Mouse (Mus musculus): ENCODE data around the gene Rhbdl1. TPM values are rescaled to one million over a fixed set of nuclear protein-coding genes. Genes with fewer than 3 reads are reported as not detected.

Gene Rhbdl1
- total and polyA plus RNA-seq, 3 experiments = 0.87 to 4.8 (median 3.1) TPM

DNA sequence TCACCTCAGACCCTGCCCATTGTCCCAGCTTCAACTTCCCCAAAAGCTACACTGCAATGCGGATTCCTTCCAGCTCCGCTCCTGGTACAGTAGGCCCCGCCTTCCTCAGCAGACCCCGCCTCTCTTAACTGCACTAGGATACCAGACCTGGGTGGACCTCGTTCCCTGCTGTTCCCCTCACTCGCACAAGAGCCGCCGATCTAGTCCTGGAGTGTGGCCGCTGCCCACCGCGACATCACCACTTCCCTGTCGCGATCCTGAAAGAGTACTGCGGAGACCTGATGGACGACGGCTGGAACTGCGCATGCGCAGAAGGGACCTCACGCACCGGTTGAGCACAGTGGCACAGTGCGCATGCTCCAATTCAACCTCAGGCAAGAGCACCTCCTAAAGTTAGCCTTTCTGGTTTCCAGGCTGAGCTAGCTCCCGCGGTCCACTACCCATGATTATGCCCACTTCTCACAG lies 51.8 kb downstream of the Rhbdl1 start, which contains the start of gene Haghl:
TSS of gene Haghl (minus strand) at position 393 of the 465 bp plus-strand sequence.
- TF ChIP-seq TAL1 (conservative IDR thresholded peaks at IDR 0.05; ENCODE audit: low read depth, low read length) (no peak), POLR2AphosphoS5 (IDR thresholded peaks at IDR 0.05; ENCODE audit: insufficient replicate concordance, low read depth, low read length) (no peak), CTCF (IDR thresholded peaks at IDR 0.05; ENCODE audit: low read depth, low read length) (no peak), GATA1 (IDR thresholded peaks at IDR 0.05; ENCODE audit: borderline replicate concordance, low read length) (no peak), GATA2 (IDR thresholded peaks at IDR 0.05; ENCODE audit: borderline replicate concordance, low read depth, low read length) (no peak)
- no peaks in the 10 kb centered on the region for H3K9me3 ChIP-seq (replicated peaks)
- DNase-seq (ENCODE audit: low spot score) (peak; percentile 92), ATAC-seq (ENCODE audit: extremely low read depth, insufficient number of reproducible peaks, low FRiP score, poor library complexity, severe bottlenecking) (peak; percentile 72)
- peaks cover 37% of the 10 kb centered on the region for H3K4me1 ChIP-seq (ENCODE audit: insufficient read depth, low read depth, low read length)
- peaks cover 84% of the 10 kb centered on the region for H3K36me3 ChIP-seq (replicated peaks)
- no peaks in the 10 kb centered on the region for H3K27me3 ChIP-seq (ENCODE audit: insufficient read depth, low read length)
- H3K4me3 ChIP-seq (ENCODE audit: low read depth, low read length) = peak within 1 kb of the TSS; percentile 79

Other genes with a start within 250 kb of the Rhbdl1 start
Only the 20 nearest of the 27 such genes appear.
- not detected in 2 replicates for gene Mslnl, start 101.3 kb downstream of the Rhbdl1 start, total RNA-seq (2014; fragmentation: Nextera tagmentation)
- gene Mslnl, start 101.3 kb downstream of the Rhbdl1 start, total RNA-seq (2017) = not detected in 2 replicates
- not detected in 2 replicates for gene Mslnl, start 101.3 kb downstream of the Rhbdl1 start, polyA plus RNA-seq (2012)
- gene Msln, start 82.9 kb downstream of the Rhbdl1 start, total RNA-seq (2014; fragmentation: Nextera tagmentation) = not detected in 2 replicates
- 0.55 TPM in 1 of 2 replicates, not detected in the other for gene Msln, start 82.9 kb downstream of the Rhbdl1 start, total RNA-seq (2017)
- gene Msln, start 82.9 kb downstream of the Rhbdl1 start, polyA plus RNA-seq (2012) = not detected in 2 replicates
- 11.7 and 22.3 TPM in 2 replicates for gene Narfl, start 63.5 kb downstream of the Rhbdl1 start, total RNA-seq (2014; fragmentation: Nextera tagmentation)
- 28.4 and 29.2 TPM in 2 replicates for gene Narfl, start 63.5 kb downstream of the Rhbdl1 start, total RNA-seq (2017)
- 17.6 and 18.8 TPM in 2 replicates for gene Narfl, start 63.5 kb downstream of the Rhbdl1 start, polyA plus RNA-seq (2012)
- 7.0 and 11.7 TPM in 2 replicates for gene Haghl, start 51.6 kb downstream of the Rhbdl1 start, total RNA-seq (2014; fragmentation: Nextera tagmentation)
- 15.5 and 17.1 TPM in 2 replicates for gene Haghl, start 51.6 kb downstream of the Rhbdl1 start, total RNA-seq (2017)
- gene Haghl, start 51.6 kb downstream of the Rhbdl1 start, polyA plus RNA-seq (2012) = 15.4 and 17.1 TPM in 2 replicates
- gene Ccdc78, start 50.7 kb downstream of the Rhbdl1 start, total RNA-seq (2014; fragmentation: Nextera tagmentation) = not detected in 2 replicates
- 0.06 and 0.22 TPM in 2 replicates for gene Ccdc78, start 50.7 kb downstream of the Rhbdl1 start, total RNA-seq (2017)
- 0.05 TPM in 1 of 2 replicates, not detected in the other for gene Ccdc78, start 50.7 kb downstream of the Rhbdl1 start, polyA plus RNA-seq (2012)
- 24.1 and 24.8 TPM in 2 replicates for gene Fam173a, start 44.4 kb downstream of the Rhbdl1 start, total RNA-seq (2014; fragmentation: Nextera tagmentation)
- 45.1 and 50.5 TPM in 2 replicates for gene Fam173a, start 44.4 kb downstream of the Rhbdl1 start, total RNA-seq (2017)
- 16.1 and 20.5 TPM in 2 replicates for gene Fam173a, start 44.4 kb downstream of the Rhbdl1 start, polyA plus RNA-seq (2012)
- gene AC134908.4, start 41.6 kb downstream of the Rhbdl1 start, total RNA-seq (2014; fragmentation: Nextera tagmentation) = not detected in 2 replicates
- not detected in 2 replicates for gene AC134908.4, start 41.6 kb downstream of the Rhbdl1 start, total RNA-seq (2017)
- gene AC134908.4, start 41.6 kb downstream of the Rhbdl1 start, polyA plus RNA-seq (2012) = not detected in 2 replicates
- gene Metrn, start 40.2 kb downstream of the Rhbdl1 start, total RNA-seq (2014; fragmentation: Nextera tagmentation) = 15.3 and 19.7 TPM in 2 replicates
- 22.3 and 36.9 TPM in 2 replicates for gene Metrn, start 40.2 kb downstream of the Rhbdl1 start, total RNA-seq (2017)
- gene Metrn, start 40.2 kb downstream of the Rhbdl1 start, polyA plus RNA-seq (2012) = 129 and 172 TPM in 2 replicates
- not detected in 2 replicates for gene Fbxl16, start 28.2 kb downstream of the Rhbdl1 start, total RNA-seq (2014; fragmentation: Nextera tagmentation)
- gene Fbxl16, start 28.2 kb downstream of the Rhbdl1 start, total RNA-seq (2017) = 0.05 TPM in 1 of 2 replicates, not detected in the other
- gene Fbxl16, start 28.2 kb downstream of the Rhbdl1 start, polyA plus RNA-seq (2012) = 0.01 and 0.03 TPM in 2 replicates
- gene Wdr24, start 13.7 kb downstream of the Rhbdl1 start, total RNA-seq (2014; fragmentation: Nextera tagmentation) = 13.8 and 13.9 TPM in 2 replicates
- gene Wdr24, start 13.7 kb downstream of the Rhbdl1 start, total RNA-seq (2017) = 23.5 and 25.8 TPM in 2 replicates
- gene Wdr24, start 13.7 kb downstream of the Rhbdl1 start, polyA plus RNA-seq (2012) = 4.8 and 8.6 TPM in 2 replicates
- 0.90 and 1.9 TPM in 2 replicates for gene Jmjd8, start 8.4 kb downstream of the Rhbdl1 start, total RNA-seq (2014; fragmentation: Nextera tagmentation)
- 1.9 and 2.0 TPM in 2 replicates for gene Jmjd8, start 8.4 kb downstream of the Rhbdl1 start, total RNA-seq (2017)
- gene Jmjd8, start 8.4 kb downstream of the Rhbdl1 start, polyA plus RNA-seq (2012) = 0.08 and 0.11 TPM in 2 replicates
- gene Stub1, start 3.9 kb downstream of the Rhbdl1 start, total RNA-seq (2014; fragmentation: Nextera tagmentation) = 29.1 and 30.1 TPM in 2 replicates
- gene Stub1, start 3.9 kb downstream of the Rhbdl1 start, total RNA-seq (2017) = 90.8 and 97.3 TPM in 2 replicates
- 70.9 and 81.7 TPM in 2 replicates for gene Stub1, start 3.9 kb downstream of the Rhbdl1 start, polyA plus RNA-seq (2012)
- gene Gm20683, start 4.5 kb upstream of the Rhbdl1 start, total RNA-seq (2014; fragmentation: Nextera tagmentation) = 1.1 and 2.9 TPM in 2 replicates
- gene Gm20683, start 4.5 kb upstream of the Rhbdl1 start, total RNA-seq (2017) = 3.0 and 3.1 TPM in 2 replicates
- 9.7 and 12.4 TPM in 2 replicates for gene Gm20683, start 4.5 kb upstream of the Rhbdl1 start, polyA plus RNA-seq (2012)
- 31.2 and 41.2 TPM in 2 replicates for gene Rhot2, start 7.6 kb upstream of the Rhbdl1 start, total RNA-seq (2014; fragmentation: Nextera tagmentation)
- gene Rhot2, start 7.6 kb upstream of the Rhbdl1 start, total RNA-seq (2017) = 17.7 and 20.0 TPM in 2 replicates
- gene Rhot2, start 7.6 kb upstream of the Rhbdl1 start, polyA plus RNA-seq (2012) = 142 and 151 TPM in 2 replicates
- gene Wdr90, start 24.2 kb upstream of the Rhbdl1 start, total RNA-seq (2014; fragmentation: Nextera tagmentation) = 14.6 and 42.2 TPM in 2 replicates
- 11.8 and 14.2 TPM in 2 replicates for gene Wdr90, start 24.2 kb upstream of the Rhbdl1 start, total RNA-seq (2017)
- 9.0 and 17.0 TPM in 2 replicates for gene Wdr90, start 24.2 kb upstream of the Rhbdl1 start, polyA plus RNA-seq (2012)
- 8.2 and 8.7 TPM in 2 replicates for gene Mcrip2, start 31.5 kb upstream of the Rhbdl1 start, total RNA-seq (2014; fragmentation: Nextera tagmentation)
- gene Mcrip2, start 31.5 kb upstream of the Rhbdl1 start, total RNA-seq (2017) = 4.4 and 9.4 TPM in 2 replicates
- gene Mcrip2, start 31.5 kb upstream of the Rhbdl1 start, polyA plus RNA-seq (2012) = 77.6 and 103 TPM in 2 replicates
- gene Mettl26, start 37.8 kb upstream of the Rhbdl1 start, total RNA-seq (2014; fragmentation: Nextera tagmentation) = 13.9 and 19.0 TPM in 2 replicates
- gene Mettl26, start 37.8 kb upstream of the Rhbdl1 start, total RNA-seq (2017) = 12.4 and 16.7 TPM in 2 replicates
- gene Mettl26, start 37.8 kb upstream of the Rhbdl1 start, polyA plus RNA-seq (2012) = 30.2 and 34.4 TPM in 2 replicates
- 1.1 and 1.4 TPM in 2 replicates for gene Wfikkn1, start 43.6 kb upstream of the Rhbdl1 start, total RNA-seq (2014; fragmentation: Nextera tagmentation)
- 0.55 and 0.58 TPM in 2 replicates for gene Wfikkn1, start 43.6 kb upstream of the Rhbdl1 start, total RNA-seq (2017)
- 0.51 and 0.57 TPM in 2 replicates for gene Wfikkn1, start 43.6 kb upstream of the Rhbdl1 start, polyA plus RNA-seq (2012)
- 9.1 and 10.8 TPM in 2 replicates for gene Rab40c, start 82.4 kb upstream of the Rhbdl1 start, total RNA-seq (2014; fragmentation: Nextera tagmentation)
- gene Rab40c, start 82.4 kb upstream of the Rhbdl1 start, total RNA-seq (2017) = 4.2 and 9.3 TPM in 2 replicates
- 12.4 and 13.5 TPM in 2 replicates for gene Rab40c, start 82.4 kb upstream of the Rhbdl1 start, polyA plus RNA-seq (2012)
- gene Pigq, start 107.6 kb upstream of the Rhbdl1 start, total RNA-seq (2014; fragmentation: Nextera tagmentation) = 116 and 431 TPM in 2 replicates
- gene Pigq, start 107.6 kb upstream of the Rhbdl1 start, total RNA-seq (2017) = 41.4 and 42.1 TPM in 2 replicates
- gene Pigq, start 107.6 kb upstream of the Rhbdl1 start, polyA plus RNA-seq (2012) = 81.8 and 136 TPM in 2 replicates